Mouse (Mus musculus) lung, embryonic 16.5 days (tissue): ENCODE data around the gene Stim2. TPM values are rescaled to one million over a fixed set of nuclear protein-coding genes. Genes with fewer than 3 reads are reported as not detected.

ENCODE experiments used
- ATAC-seq: fragments of 200-750 bp; cut with Nextera tagmentation; 2 replicates; pipeline ENCODE4 v1.8.0; 2017; ENCODE audit warnings: low read depth, mild to moderate bottlenecking, moderate library complexity
- H3K27ac ChIP-seq: fragments of 300-500 bp; sonication (generic); 2 replicates; pipeline ENCODE4 v1.5.1; 2014; ENCODE audit warnings: mild to moderate bottlenecking, control low read depth, low read length
- H3K27me3 ChIP-seq: fragments of 300-500 bp; sonication (generic); 2 replicates; pipeline ENCODE4 v1.6.1; 2014; ENCODE audit warnings: low read depth, low read length, mixed read lengths; ENCODE audit not compliant: control insufficient read depth, insufficient read depth
- H3K36me3 ChIP-seq: fragments of 300-500 bp; sonication (generic); 2 replicates; pipeline ENCODE4 v1.6.1; 2014; ENCODE audit warnings: low read length; ENCODE audit not compliant: control insufficient read depth, insufficient read depth
- H3K4me1 ChIP-seq: fragments of 300-500 bp; sonication (generic); replicated peaks from 2 replicates; pipeline ENCODE4 v1.6.1; 2014; ENCODE audit warnings: low read length, mixed read lengths; ENCODE audit not compliant: control insufficient read depth, insufficient read depth
- H3K4me2 ChIP-seq: fragments of 300-500 bp; sonication (generic); 2 replicates; pipeline ENCODE4 v1.6.1; 2014; ENCODE audit warnings: low read depth, low read length, control low read depth
- H3K4me3 ChIP-seq: fragments of 300-500 bp; sonication (generic); 2 replicates; pipeline ENCODE4 v1.5.1; 2014; ENCODE audit warnings: mild to moderate bottlenecking, low read length, control low read depth
- H3K9ac ChIP-seq: fragments of 300-500 bp; sonication (generic); 2 replicates; pipeline ENCODE4 v1.6.1; 2014; ENCODE audit warnings: low read length, control low read depth
- H3K9me3 ChIP-seq: fragments of 300-500 bp; sonication (generic); 2 replicates; pipeline ENCODE4 v1.6.1; 2016; ENCODE audit warnings: low read length; ENCODE audit not compliant: control insufficient read depth
- WGBS: fragments of 180-500 bp; shearing (Covaris S2); extraction: QIAGEN DNeasy Blood & Tissue Kit; methylation state at CpG from one replicate; pipeline ENCODE4 v1.1.7; 2014; 5-methylcytosine and 5-hydroxymethylcytosine counted together
- polyA plus RNA-seq: library from polyadenylated mRNA; unstranded; fragments of >200 nt; fragmentation: Nextera tagmentation; extraction: Ambion mirVana; gene quantifications from 2 replicates; pipeline ENCODE4 v1.2.1, GENCODE M21; 2015

Stim2 gene
- polyA plus RNA-seq, 1 experiment from 2014 or later: 15.6 TPM

DNA sequence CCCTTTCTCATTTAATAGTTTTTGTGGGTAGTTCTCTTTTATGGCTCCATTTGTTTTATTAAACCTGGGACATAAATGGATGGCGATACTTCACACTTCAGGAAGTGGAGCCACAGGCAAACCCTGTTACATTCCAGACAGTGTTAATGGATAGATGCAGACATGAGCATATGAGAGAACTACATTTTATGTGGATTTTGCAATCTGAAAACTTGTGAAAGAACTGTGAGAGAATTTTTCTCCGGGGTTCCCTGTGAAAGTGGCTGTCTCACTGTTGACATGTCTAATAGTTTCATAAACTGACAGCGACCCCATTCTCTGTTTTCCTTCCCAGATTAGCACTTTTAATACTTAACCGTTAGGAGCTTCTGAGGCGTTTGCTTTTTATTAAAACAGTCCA lies 2.7 kb downstream of the Stim2 start:
- H3K4me2 ChIP-seq: peak overlapping the region; percentile 25
- no peaks in the 10 kb centered on the region for H3K27me3 ChIP-seq
- H3K9ac ChIP-seq: 0 out of 2 replicates have a peak overlapping the region, but pooled peaks have one; percentile 11
- H3K4me1 ChIP-seq: peaks cover 27% of the 10 kb centered on the region
- 0 out of 2 replicates have a peak overlapping the region, but pooled peaks have one; percentile 10 for H3K4me3 ChIP-seq
- H3K36me3 ChIP-seq: no peaks in the 10 kb centered on the region
- ATAC-seq: no peak
- H3K9me3 ChIP-seq: no peaks in the 10 kb centered on the region
- 29% methylated on average over 5 of the region's 5 CpGs for WGBS
- no peak overlapping the region for H3K27ac ChIP-seq

DNA sequence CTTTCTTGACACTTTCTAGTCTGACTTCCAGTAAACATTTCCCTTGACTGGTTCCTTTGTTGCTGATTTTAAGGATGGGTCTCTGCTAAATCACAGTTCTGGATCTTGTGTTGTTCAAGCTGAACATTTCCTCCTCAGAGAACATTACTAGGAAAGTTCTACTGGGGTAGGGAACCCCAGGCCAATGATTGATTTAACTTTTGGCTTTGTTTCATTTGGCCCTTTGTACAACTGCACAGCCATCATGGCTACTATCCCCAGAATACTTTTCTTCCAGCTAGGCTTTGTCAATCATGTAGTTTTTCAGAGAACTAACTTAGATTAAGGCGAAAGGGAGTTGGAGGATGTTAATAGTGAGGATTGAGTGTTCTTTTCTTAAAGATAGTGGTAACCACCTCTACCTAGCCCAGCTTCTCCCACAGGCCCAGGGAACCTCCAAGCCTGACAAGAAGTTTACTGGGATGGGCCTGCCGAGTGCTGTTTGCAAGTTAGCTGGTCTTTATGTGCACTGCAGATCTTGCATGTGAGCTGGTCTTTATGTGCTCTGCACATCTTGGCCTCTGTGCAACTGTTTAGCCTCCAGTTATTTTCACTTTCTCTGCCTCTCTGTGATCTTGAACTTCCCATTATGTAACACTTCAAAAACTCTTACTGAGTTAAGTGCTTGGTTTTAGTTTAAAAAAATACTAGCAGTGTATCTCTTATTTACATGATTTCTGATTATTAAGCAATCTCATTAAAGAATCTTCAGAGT lies 7.0 kb downstream of the Stim2 start:
- Histone ChIP-seq H3K9me3 (no peaks in the 10 kb centered on the region), H3K4me3 (no peak overlapping the region), H3K36me3 (no peaks in the 10 kb centered on the region), H3K4me1 (peaks cover 13% of the 10 kb centered on the region), H3K9ac (no peak overlapping the region), H3K4me2 (no peak overlapping the region), H3K27me3 (no peaks in the 10 kb centered on the region), H3K27ac (peak overlapping the region; percentile 44; the same call in 1 of the 2 replicates)
- 69% methylated on average over 2 of the region's 2 CpGs for WGBS
- ATAC-seq: 0 out of 2 replicates have a peak, but pooled peaks have one; percentile 41

- no peak overlapping the region for H3K9ac ChIP-seq
- WGBS: 17% methylated on average over 6 of the region's 6 CpGs
These were observed 7.5 kb downstream of the Stim2 start for GRCm38 (mm10) chr5:54005865-54006225.

GRCm38 (mm10) chr5:54006845-54007244 lies 8.5 kb downstream of the Stim2 start:
- Histone ChIP-seq H3K27ac (no peak overlapping the region), H3K9me3 (no peaks in the 10 kb centered on the region), H3K27me3 (no peaks in the 10 kb centered on the region), H3K4me1 (peaks cover 7% of the 10 kb centered on the region; the same call in 1 of the 2 replicates), H3K36me3 (no peaks in the 10 kb centered on the region), H3K9ac (no peak overlapping the region), H3K4me2 (no peak overlapping the region), H3K4me3 (no peak overlapping the region)
- no peak for ATAC-seq
- WGBS: 94% methylated on average over 1 of the region's 1 CpGs

More at GRCm38 (mm10) chr5:54005865-54006225, 7.5 kb downstream of the Stim2 start:
- Histone ChIP-seq H3K4me1 (peaks cover 11% of the 10 kb centered on the region; the same call in 1 of the 2 replicates), H3K36me3 (no peaks in the 10 kb centered on the region), H3K4me3 (no peak overlapping the region), H3K4me2 (no peak overlapping the region), H3K9me3 (no peaks in the 10 kb centered on the region), H3K27me3 (no peaks in the 10 kb centered on the region), H3K27ac (no peak overlapping the region)
- no peak for ATAC-seq

DNA sequence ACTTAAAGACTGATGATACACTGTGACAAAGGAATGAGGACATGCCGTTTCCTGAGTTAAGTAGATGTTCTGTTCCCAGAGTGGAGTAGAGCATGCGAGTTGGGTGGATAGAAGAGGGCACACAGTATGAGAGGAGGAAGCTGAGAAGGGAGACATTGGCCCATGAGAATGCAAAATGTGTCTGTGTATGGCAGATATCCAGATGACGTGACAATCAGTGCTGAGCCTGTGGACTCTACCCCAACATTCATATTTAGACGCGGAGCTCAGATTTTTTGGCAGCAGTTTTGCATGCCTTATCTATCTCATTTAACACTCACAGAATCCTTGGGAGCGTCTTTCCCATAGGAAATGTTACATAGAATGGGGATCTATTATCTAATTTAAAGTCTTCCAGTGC lies 9.3 kb downstream of the Stim2 start:
- Histone ChIP-seq H3K36me3 (no peaks in the 10 kb centered on the region), H3K9me3 (no peaks in the 10 kb centered on the region), H3K4me3 (no peak overlapping the region), H3K4me1 (peaks cover 7% of the 10 kb centered on the region; the same call in 1 of the 2 replicates), H3K4me2 (no peak overlapping the region), H3K9ac (no peak overlapping the region), H3K27ac (no peak overlapping the region), H3K27me3 (no peaks in the 10 kb centered on the region)
- ATAC-seq: no peak
- 58% methylated on average over 6 of the region's 6 CpGs for WGBS

DNA sequence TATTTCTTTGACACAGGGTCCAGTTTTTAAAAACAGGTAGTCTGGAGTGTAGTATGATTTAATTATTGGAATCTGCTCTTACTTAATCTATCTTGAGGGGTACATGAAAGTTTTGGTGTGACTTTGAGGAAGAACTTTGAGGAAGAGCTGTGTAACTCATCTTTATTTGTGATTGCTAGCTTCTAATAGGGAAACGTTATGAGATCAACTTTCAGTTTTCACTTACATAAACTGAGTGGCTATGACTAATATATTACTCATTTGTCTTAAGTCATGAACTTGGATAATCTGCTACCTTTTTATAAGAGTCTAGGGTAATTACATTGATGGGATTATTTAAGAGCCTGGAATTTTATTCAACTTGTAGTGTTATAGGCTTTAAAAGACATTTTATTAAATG lies 15.0 kb downstream of the Stim2 start:
- no peak overlapping the region for H3K27ac ChIP-seq
- H3K27me3 ChIP-seq: no peaks in the 10 kb centered on the region
- no peaks in the 10 kb centered on the region for H3K36me3 ChIP-seq
- no peak overlapping the region for H3K9ac ChIP-seq
- no peak for ATAC-seq
- no peaks in the 10 kb centered on the region for H3K4me1 ChIP-seq
- H3K4me2 ChIP-seq: no peak overlapping the region
- WGBS: 30% methylated on average over 1 of the region's 1 CpGs
- no peak overlapping the region for H3K4me3 ChIP-seq
- H3K9me3 ChIP-seq: no peaks in the 10 kb centered on the region

DNA sequence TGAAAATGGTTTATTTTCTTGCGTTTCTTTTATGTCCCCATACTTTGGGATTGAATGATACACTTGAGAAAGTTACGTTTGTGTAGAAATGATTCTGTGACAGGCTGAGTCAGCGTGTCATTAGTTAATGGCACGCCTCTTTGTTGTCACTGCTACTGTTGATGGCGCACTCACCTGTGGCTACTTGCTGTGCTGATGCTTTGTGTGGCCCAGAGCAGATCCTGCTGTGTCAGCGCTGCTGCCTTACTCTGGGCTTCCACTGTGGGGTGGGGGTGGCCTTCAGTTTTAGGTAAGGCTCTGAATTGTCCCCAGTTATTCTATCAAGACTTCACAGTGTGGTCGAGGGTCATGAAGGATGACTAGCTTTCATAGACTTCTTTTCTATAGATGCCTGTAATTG lies 18.8 kb downstream of the Stim2 start:
- no peak overlapping the region for H3K4me2 ChIP-seq
- no peak overlapping the region for H3K4me3 ChIP-seq
- H3K36me3 ChIP-seq: no peaks in the 10 kb centered on the region
- no peaks in the 10 kb centered on the region for H3K27me3 ChIP-seq
- no peak overlapping the region for H3K9ac ChIP-seq
- H3K27ac ChIP-seq: no peak overlapping the region
- ATAC-seq: no peak
- 57% methylated on average over 7 of the region's 7 CpGs for WGBS
- no peaks in the 10 kb centered on the region; the same call in 1 of the 2 replicates for H3K4me1 ChIP-seq
- H3K9me3 ChIP-seq: no peaks in the 10 kb centered on the region

DNA sequence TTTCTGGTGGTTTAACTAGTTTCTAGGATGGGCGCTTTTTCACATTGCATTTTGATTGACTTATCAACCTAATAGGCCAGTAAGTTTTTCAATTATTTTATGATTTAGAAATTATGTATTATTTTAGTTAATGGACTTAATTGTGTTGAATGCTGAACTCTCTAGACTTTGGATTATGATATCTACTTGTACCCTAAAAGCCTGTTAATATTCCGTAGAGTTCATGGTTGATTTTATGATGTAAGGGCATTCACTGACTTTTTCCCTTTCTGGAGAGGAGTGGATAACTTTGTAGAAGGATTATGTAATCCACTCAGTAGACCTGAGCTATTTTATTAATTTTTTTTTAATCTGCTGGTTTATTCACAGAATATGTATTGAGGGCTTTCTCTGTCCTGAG lies 20.6 kb downstream of the Stim2 start:
- no peak for ATAC-seq
- Histone ChIP-seq H3K4me1 (no peaks in the 10 kb centered on the region; the same call in 1 of the 2 replicates), H3K27ac (no peak overlapping the region), H3K4me2 (no peak overlapping the region), H3K36me3 (no peaks in the 10 kb centered on the region), H3K9me3 (no peaks in the 10 kb centered on the region), H3K27me3 (no peaks in the 10 kb centered on the region), H3K4me3 (no peak overlapping the region), H3K9ac (no peak overlapping the region)
- WGBS: 82% methylated on average over 2 of the region's 2 CpGs

- Histone ChIP-seq H3K27me3 (no peaks in the 10 kb centered on the region), H3K9ac (no peak overlapping the region), H3K36me3 (no peaks in the 10 kb centered on the region), H3K4me1 (no peaks in the 10 kb centered on the region; the same call in none of the 2 replicates), H3K27ac (no peak overlapping the region), H3K9me3 (no peaks in the 10 kb centered on the region), H3K4me3 (no peak overlapping the region), H3K4me2 (no peak overlapping the region)
- no peak for ATAC-seq
- WGBS: 43% methylated on average over 4 of the region's 4 CpGs
These were observed 21.2 kb downstream of the Stim2 start for GRCm38 (mm10) chr5:54019546-54019945.
